Mouse (Mus musculus) ES-Bruce4 (cell line): ENCODE measurements around the gene Gm26657.

Experiments used
- CTCF ChIP-seq: IDR thresholded peaks from one replicate; pipeline ENCODE4 v1.8.1; 2011; ENCODE audit warnings: low read depth, low read length
- EP300 ChIP-seq: IDR thresholded peaks from 2 replicates; pipeline ENCODE4 v1.6.1; 2011; ENCODE audit warnings: low read depth, low read length; ENCODE audit not compliant: insufficient read depth
- POLR2A ChIP-seq: IDR thresholded peaks from one replicate; pipeline ENCODE4 v1.8.1; 2011; ENCODE audit warnings: low read length; ENCODE audit not compliant: insufficient read depth

DNA sequence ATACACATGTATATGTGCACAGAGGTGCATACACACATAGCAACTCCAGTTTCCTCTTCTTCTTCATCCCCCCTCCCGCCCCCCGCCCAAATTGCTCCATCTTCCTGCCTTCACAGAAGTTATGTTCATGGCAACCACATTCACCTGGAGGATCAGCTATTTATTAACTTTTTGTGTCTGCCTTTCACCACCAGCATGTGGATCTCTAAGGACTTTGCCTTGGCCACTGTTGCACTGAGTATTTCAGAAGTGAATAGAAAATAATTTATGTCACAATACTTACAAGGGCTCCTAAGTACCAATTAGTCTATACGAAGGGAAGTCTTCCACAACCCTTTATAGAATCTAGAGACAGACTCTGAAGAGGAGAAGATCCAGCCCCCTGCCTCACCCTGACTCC, 21.9 kb upstream of the Gm26657 start:
- TF ChIP-seq POLR2A (no peak), CTCF (no peak), EP300 (no peak)
